Mouse (Mus musculus) lung, postnatal 0 days (tissue): ENCODE measurements around the gene Card10. TPM values are rescaled to one million over a fixed set of nuclear protein-coding genes. Genes with fewer than 3 reads are reported as not detected.

Experiments
- ATAC-seq: fragments of 200-750 bp; cut with Nextera tagmentation; 2 replicates; pipeline ENCODE4 v1.8.0; 2017; ENCODE audit warnings: moderate library complexity
- DNase-seq: peaks from one replicate; pipeline ENCODE4 v3.0.0-alpha.2; 2016; ENCODE audit warnings: low spot score
- H3K27ac ChIP-seq: fragments of 300-500 bp; sonication (generic); 2 replicates; pipeline ENCODE4 v1.5.1; 2014; ENCODE audit warnings: antibody characterized with exemption, mild to moderate bottlenecking, low read length, mixed read lengths
- H3K27me3 ChIP-seq: fragments of 300-500 bp; sonication (generic); replicated peaks from 2 replicates; pipeline ENCODE4 v1.6.1; 2014; ENCODE audit warnings: low read length, mixed read lengths; ENCODE audit not compliant: insufficient read depth
- H3K36me3 ChIP-seq: fragments of 300-500 bp; sonication (generic); 2 replicates; pipeline ENCODE4 v1.6.1; 2014; ENCODE audit warnings: low read length, mixed read lengths; ENCODE audit not compliant: insufficient read depth
- H3K4me1 ChIP-seq: fragments of 300-500 bp; sonication (generic); 2 replicates; pipeline ENCODE4 v1.6.1; 2014; ENCODE audit warnings: antibody characterized with exemption, low read depth, low read length, mixed read lengths; ENCODE audit not compliant: insufficient read depth
- H3K4me2 ChIP-seq: fragments of 300-500 bp; sonication (generic); replicated peaks from 2 replicates; pipeline ENCODE4 v1.6.1; 2014; ENCODE audit warnings: low read depth, mild to moderate bottlenecking, low read length, moderate library complexity, mixed read lengths
- H3K4me3 ChIP-seq: fragments of 300-500 bp; sonication (generic); 2 replicates; pipeline ENCODE4 v1.5.1; 2014; ENCODE audit warnings: low read depth, low read length
- H3K9ac ChIP-seq: fragments of 300-500 bp; sonication (generic); replicated peaks from 2 replicates; pipeline ENCODE4 v1.6.1; 2014; ENCODE audit warnings: low read depth, mild to moderate bottlenecking
- H3K9me3 ChIP-seq: fragments of 300-500 bp; sonication (generic); 2 replicates; pipeline ENCODE4 v1.6.1; 2016; ENCODE audit warnings: low read length, mixed read lengths
- CTCF ChIP-seq: IDR thresholded peaks from 2 replicates; pipeline ENCODE4 v1.5.1; 2016; ENCODE audit warnings: antibody characterized with exemption, mild to moderate bottlenecking
- EP300 ChIP-seq: IDR thresholded peaks from 2 replicates; pipeline ENCODE4 v1.6.1; 2016; ENCODE audit warnings: antibody characterized with exemption, mild to moderate bottlenecking, control low read depth
- WGBS: fragments of 180-500 bp; shearing (Covaris S2); extraction: QIAGEN DNeasy Blood & Tissue Kit; methylation state at CpG from one replicate; pipeline ENCODE4 v1.1.7; 2014; 5-methylcytosine and 5-hydroxymethylcytosine counted together
- polyA plus RNA-seq: library from polyadenylated mRNA; unstranded; fragments of >200 nt; fragmentation: Nextera tagmentation; extraction: Ambion mirVana; gene quantifications from 2 replicates; pipeline ENCODE4 v1.2.1, GENCODE M21; 2015

The Card10 gene
- polyA plus RNA-seq, 1 experiment from 2014 or later, result 7.5 TPM

- WGBS, result 20% methylated on average over 7 of the region's 7 CpGs
- peaks cover 13% of the 10 kb centered on the region for H3K4me1 ChIP-seq
- no peak overlapping the region for H3K9ac ChIP-seq
- ATAC-seq (peak; percentile 94), DNase-seq (peak; percentile 89)
- H3K4me3 ChIP-seq, result no peak overlapping the region
- no peaks in the 10 kb centered on the region for H3K9me3 ChIP-seq
- no peaks in the 10 kb centered on the region for H3K27me3 ChIP-seq
- peaks cover 13% of the 10 kb centered on the region; the same call in 1 of the 2 replicates for H3K36me3 ChIP-seq
- peak overlapping the region; percentile 84 for H3K27ac ChIP-seq
- TF ChIP-seq CTCF (peak; percentile 41), EP300 (peak; percentile 49)
- no peak overlapping the region for H3K4me2 ChIP-seq
Observed at GRCm38 (mm10) chr15:78785961-78786360, 16.9 kb downstream of the Card10 start.

DNA sequence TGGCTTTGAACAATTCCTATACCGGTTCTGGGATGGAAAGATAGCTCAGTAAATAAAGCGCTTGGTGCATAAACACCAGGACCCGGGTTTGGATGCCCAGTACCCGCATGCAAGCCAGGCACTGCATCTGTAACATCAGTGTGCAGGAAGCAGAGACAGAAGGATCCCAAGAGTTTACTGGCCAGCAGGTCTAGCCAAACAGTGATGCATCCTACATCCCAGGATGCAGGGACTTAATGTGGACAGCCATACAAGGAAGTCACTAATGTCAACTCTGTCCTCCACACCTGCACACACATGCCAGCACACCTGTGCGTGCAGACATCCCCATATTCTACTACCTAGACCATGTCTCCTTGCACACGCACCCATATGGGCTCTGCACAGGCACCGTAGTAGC lies 17.6 kb downstream of the Card10 start:
- H3K4me3 ChIP-seq, result no peak overlapping the region
- peaks cover 11% of the 10 kb centered on the region for H3K4me1 ChIP-seq
- DNase-seq (no peak), ATAC-seq (no peak)
- 89% methylated on average over 7 of the region's 7 CpGs for WGBS
- H3K36me3 ChIP-seq, result peaks cover 13% of the 10 kb centered on the region; the same call in 1 of the 2 replicates
- TF ChIP-seq EP300 (no peak), CTCF (no peak)
- peak overlapping the region; percentile 84; the same call in 1 of the 2 replicates for H3K27ac ChIP-seq
- H3K27me3 ChIP-seq, result no peaks in the 10 kb centered on the region
- H3K9me3 ChIP-seq, result no peaks in the 10 kb centered on the region
- no peak overlapping the region for H3K4me2 ChIP-seq
- H3K9ac ChIP-seq, result no peak overlapping the region

GRCm38 (mm10) chr15:78784520-78784919 lies 18.3 kb downstream of the Card10 start:
- Histone ChIP-seq H3K9me3 (no peaks in the 10 kb centered on the region), H3K27me3 (no peaks in the 10 kb centered on the region), H3K36me3 (peaks cover 20% of the 10 kb centered on the region; the same call in 1 of the 2 replicates), H3K4me3 (no peak overlapping the region), H3K4me2 (no peak overlapping the region), H3K4me1 (peaks cover 11% of the 10 kb centered on the region), H3K9ac (no peak overlapping the region), H3K27ac (no peak overlapping the region)
- no peak for TF ChIP-seq CTCF
- TF ChIP-seq EP300, result no peak
- WGBS, result 64% methylated on average over 5 of the region's 5 CpGs
- ATAC-seq (no peak), DNase-seq (no peak)

DNA sequence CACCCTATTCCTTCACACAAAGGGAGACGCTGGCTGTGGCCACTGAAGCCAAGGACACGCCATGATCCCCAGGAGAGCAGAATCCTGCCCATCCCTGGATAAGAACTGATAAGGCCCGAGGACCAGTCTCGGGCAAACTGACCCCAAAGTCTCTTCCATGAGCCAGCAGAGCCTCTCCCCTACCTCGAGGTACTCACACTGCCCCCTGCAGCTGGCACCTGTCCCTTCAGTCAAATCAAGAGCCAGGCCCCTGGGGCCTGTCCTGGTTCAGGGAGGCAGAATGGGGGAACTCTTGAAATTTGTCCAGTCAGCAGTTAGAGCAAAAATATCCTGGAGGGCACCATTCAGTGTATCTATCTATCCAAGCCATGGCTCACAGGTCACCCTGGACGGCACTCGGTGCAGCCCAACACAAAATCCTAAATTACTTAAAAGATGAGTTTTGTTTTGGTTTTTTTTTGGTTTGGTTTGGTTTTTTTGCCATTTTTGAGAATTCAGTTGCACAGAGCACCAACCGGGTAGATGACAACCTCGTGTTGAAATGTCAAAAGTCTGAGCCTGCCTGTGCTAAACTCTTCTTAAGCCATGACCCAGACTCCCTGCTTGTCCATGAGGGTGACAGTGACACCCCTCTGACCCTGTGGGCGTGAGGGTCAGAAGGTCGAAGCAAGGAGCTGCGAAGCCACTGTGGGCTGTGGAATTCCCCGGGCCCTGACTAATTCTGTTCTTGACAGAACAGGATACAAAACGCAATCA lies 20.3 kb downstream of the Card10 start:
- Histone ChIP-seq H3K9me3 (no peaks in the 10 kb centered on the region), H3K4me3 (no peak overlapping the region), H3K27ac (no peak overlapping the region), H3K4me2 (no peak overlapping the region), H3K36me3 (peaks cover 16% of the 10 kb centered on the region; the same call in 1 of the 2 replicates), H3K4me1 (peaks cover 8% of the 10 kb centered on the region), H3K9ac (no peak overlapping the region), H3K27me3 (no peaks in the 10 kb centered on the region)
- TF ChIP-seq CTCF (peak; percentile 28; the same call in 1 of the 2 replicates), EP300 (no peak)
- no peak for DNase-seq
- no peak for ATAC-seq
- 67% methylated on average over 14 of the region's 14 CpGs for WGBS

DNA sequence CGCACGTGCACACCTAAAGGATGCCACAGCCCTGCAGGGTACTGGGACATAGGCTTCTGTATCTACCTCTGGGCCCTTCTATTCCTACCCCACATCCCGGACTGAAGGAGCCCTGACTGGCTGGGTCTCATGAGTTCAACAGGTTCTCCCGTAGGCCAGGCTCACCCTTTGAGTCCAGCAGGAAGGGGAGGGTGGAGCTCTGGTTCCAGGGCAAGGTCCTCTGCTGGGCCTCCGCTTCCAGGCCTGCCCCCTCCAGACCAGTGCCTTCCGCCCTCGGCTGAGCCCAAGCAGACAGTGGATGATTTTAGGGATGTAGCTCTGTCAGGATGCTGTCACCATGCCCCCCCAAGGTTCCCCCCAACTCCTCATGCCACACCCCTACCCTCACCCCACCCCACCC lies 21.9 kb downstream of the Card10 start:
- H3K36me3 ChIP-seq, result 0 out of 2 replicates have a peak, but pooled peaks cover 7% of the 10 kb centered on the region
- H3K4me1 ChIP-seq, result 0 out of 2 replicates have a peak, but pooled peaks cover 2% of the 10 kb centered on the region
- no peak for TF ChIP-seq CTCF
- TF ChIP-seq EP300, result no peak
- no peaks in the 10 kb centered on the region for H3K27me3 ChIP-seq
- H3K9me3 ChIP-seq, result no peaks in the 10 kb centered on the region
- no peak for ATAC-seq
- DNase-seq, result no peak
- no peak overlapping the region for H3K4me2 ChIP-seq
- no peak overlapping the region for H3K9ac ChIP-seq
- no peak overlapping the region for H3K4me3 ChIP-seq
- H3K27ac ChIP-seq, result no peak overlapping the region
- 81% methylated on average over 7 of the region's 7 CpGs for WGBS

GRCm38 (mm10) chr15:78780359-78780758 lies 22.5 kb downstream of the Card10 start:
- 91% methylated on average over 14 of the region's 14 CpGs for WGBS
- H3K4me2 ChIP-seq, result no peak overlapping the region
- no peak overlapping the region for H3K9ac ChIP-seq
- H3K9me3 ChIP-seq, result no peaks in the 10 kb centered on the region
- TF ChIP-seq CTCF (no peak), EP300 (no peak)
- H3K36me3 ChIP-seq, result 0 out of 2 replicates have a peak, but pooled peaks cover 10% of the 10 kb centered on the region
- no peak overlapping the region for H3K27ac ChIP-seq
- no peak overlapping the region for H3K4me3 ChIP-seq
- H3K4me1 ChIP-seq, result no peaks in the 10 kb centered on the region
- no peak for DNase-seq
- ATAC-seq, result no peak
- H3K27me3 ChIP-seq, result no peaks in the 10 kb centered on the region
